Mouse (Mus musculus) yolk sac, embryonic 10.5 days (tissue): ENCODE results near the gene Cnnm1.

Experiments
- DNase-seq: peaks from one replicate; pipeline ENCODE4 v3.0.0-alpha.2; 2017; ENCODE audit warnings: low spot score

Cnnm1 gene

GRCm38 (mm10) chr19:43546337-43547117 lies 106.3 kb downstream of the Cnnm1 start:
- peak; percentile 62 for DNase-seq
